Mouse (Mus musculus) lung, postnatal 0 days (tissue): Measurements from ENCODE around the gene Selenoi. TPM values are rescaled to one million over a fixed set of nuclear protein-coding genes. Genes with fewer than 3 reads are reported as not detected.

Experiments used
- ATAC-seq: fragments of 200-750 bp; cut with Nextera tagmentation; 2 replicates; pipeline ENCODE4 v1.8.0; 2017; ENCODE audit warnings: moderate library complexity
- DNase-seq: peaks from one replicate; pipeline ENCODE4 v3.0.0-alpha.2; 2016; ENCODE audit warnings: low spot score
- H3K27ac ChIP-seq: fragments of 300-500 bp; sonication (generic); 2 replicates; pipeline ENCODE4 v1.5.1; 2014; ENCODE audit warnings: antibody characterized with exemption, mild to moderate bottlenecking, low read length, mixed read lengths
- H3K27me3 ChIP-seq: fragments of 300-500 bp; sonication (generic); replicated peaks from 2 replicates; pipeline ENCODE4 v1.6.1; 2014; ENCODE audit warnings: low read length, mixed read lengths; ENCODE audit not compliant: insufficient read depth
- H3K36me3 ChIP-seq: fragments of 300-500 bp; sonication (generic); 2 replicates; pipeline ENCODE4 v1.6.1; 2014; ENCODE audit warnings: low read length, mixed read lengths; ENCODE audit not compliant: insufficient read depth
- H3K4me1 ChIP-seq: fragments of 300-500 bp; sonication (generic); 2 replicates; pipeline ENCODE4 v1.6.1; 2014; ENCODE audit warnings: antibody characterized with exemption, low read depth, low read length, mixed read lengths; ENCODE audit not compliant: insufficient read depth
- H3K4me2 ChIP-seq: fragments of 300-500 bp; sonication (generic); replicated peaks from 2 replicates; pipeline ENCODE4 v1.6.1; 2014; ENCODE audit warnings: low read depth, mild to moderate bottlenecking, low read length, moderate library complexity, mixed read lengths
- H3K4me3 ChIP-seq: fragments of 300-500 bp; sonication (generic); 2 replicates; pipeline ENCODE4 v1.5.1; 2014; ENCODE audit warnings: low read depth, low read length
- H3K9ac ChIP-seq: fragments of 300-500 bp; sonication (generic); replicated peaks from 2 replicates; pipeline ENCODE4 v1.6.1; 2014; ENCODE audit warnings: low read depth, mild to moderate bottlenecking
- H3K9me3 ChIP-seq: fragments of 300-500 bp; sonication (generic); 2 replicates; pipeline ENCODE4 v1.6.1; 2016; ENCODE audit warnings: low read length, mixed read lengths
- CTCF ChIP-seq: IDR thresholded peaks from 2 replicates; pipeline ENCODE4 v1.5.1; 2016; ENCODE audit warnings: antibody characterized with exemption, mild to moderate bottlenecking
- EP300 ChIP-seq: IDR thresholded peaks from 2 replicates; pipeline ENCODE4 v1.6.1; 2016; ENCODE audit warnings: antibody characterized with exemption, mild to moderate bottlenecking, control low read depth
- WGBS: fragments of 180-500 bp; shearing (Covaris S2); extraction: QIAGEN DNeasy Blood & Tissue Kit; methylation state at CpG from one replicate; pipeline ENCODE4 v1.1.7; 2014; 5-methylcytosine and 5-hydroxymethylcytosine counted together
- polyA plus RNA-seq: library from polyadenylated mRNA; unstranded; fragments of >200 nt; fragmentation: Nextera tagmentation; extraction: Ambion mirVana; gene quantifications from 2 replicates; pipeline ENCODE4 v1.2.1, GENCODE M21; 2015

The Selenoi gene
- polyA plus RNA-seq, 1 experiment from 2014 or later: 9.4 TPM

DNA sequence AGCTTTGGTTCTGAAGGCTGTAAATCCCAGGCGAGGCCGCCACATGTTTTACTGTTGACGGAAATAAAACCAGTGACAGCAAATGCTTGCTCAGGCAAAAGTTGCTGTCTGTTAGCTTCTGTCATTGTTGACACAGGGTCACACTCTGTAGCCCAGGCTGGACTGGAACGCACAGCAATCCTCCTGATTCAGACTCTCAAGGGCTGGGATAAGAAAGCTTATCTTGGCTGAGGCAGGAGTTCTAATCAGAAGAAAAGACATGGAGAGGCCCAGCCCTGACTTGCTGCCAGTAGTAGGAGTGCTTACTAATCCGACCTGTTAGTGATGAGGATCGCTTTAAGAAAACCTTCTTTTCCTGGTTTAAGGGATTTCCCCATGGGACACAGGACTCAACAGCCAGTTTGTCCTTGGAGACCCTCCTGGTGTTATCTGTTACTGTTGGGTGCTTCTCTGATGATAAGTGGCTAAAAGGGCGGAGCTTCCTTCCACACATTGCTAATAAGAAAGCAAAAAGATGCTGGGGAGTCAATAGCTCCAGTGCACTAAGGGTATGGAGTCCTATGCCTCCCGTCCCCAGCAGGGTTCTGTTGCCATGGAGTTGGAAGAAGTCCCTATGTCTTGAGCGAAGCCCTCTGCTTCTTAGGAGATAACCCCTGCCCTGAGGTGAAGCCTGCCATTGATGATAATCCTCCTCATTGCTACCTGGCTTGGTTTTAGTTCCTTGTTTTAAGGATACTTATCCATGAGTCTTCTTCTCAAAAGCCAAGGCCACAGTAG, 54.9 kb downstream of the Selenoi start:
- TF ChIP-seq CTCF (no peak), EP300 (no peak)
- H3K4me1 ChIP-seq: no peaks in the 10 kb centered on the region
- H3K27me3 ChIP-seq: no peaks in the 10 kb centered on the region
- WGBS: 67% methylated on average over 9 of the region's 9 CpGs
- H3K9me3 ChIP-seq: no peaks in the 10 kb centered on the region
- H3K27ac ChIP-seq: no peak overlapping the region
- DNase-seq (no peak), ATAC-seq (no peak)
- no peak overlapping the region for H3K9ac ChIP-seq
- H3K4me2 ChIP-seq: no peak overlapping the region
- no peak overlapping the region for H3K4me3 ChIP-seq
- H3K36me3 ChIP-seq: no peaks in the 10 kb centered on the region

Other genes with a start within 250 kb of the Selenoi start
- 0.25 and 2.1 TPM in 2 replicates for gene Il6, start 219.5 kb upstream of the Selenoi start, polyA plus RNA-seq
- gene Tyms, start 159.0 kb upstream of the Selenoi start, polyA plus RNA-seq: 37.3 and 38.9 TPM in 2 replicates
- gene Garem2, start 127.4 kb upstream of the Selenoi start, polyA plus RNA-seq: 0.04 and 0.05 TPM in 2 replicates
- gene 3110082J24Rik, start 126.5 kb upstream of the Selenoi start, polyA plus RNA-seq: not detected in 2 replicates
- 107 and 110 TPM in 2 replicates for gene Hadha, start 77.4 kb upstream of the Selenoi start, polyA plus RNA-seq
- 104 and 107 TPM in 2 replicates for gene Hadhb, start 77.3 kb upstream of the Selenoi start, polyA plus RNA-seq
- gene Adgrf3, start 26.9 kb upstream of the Selenoi start, polyA plus RNA-seq: 0.13 and 0.18 TPM in 2 replicates
- 6.5 and 8.4 TPM in 2 replicates for gene Drc1, start 48.8 kb downstream of the Selenoi start, polyA plus RNA-seq
- gene Otof, start 229.4 kb downstream of the Selenoi start, polyA plus RNA-seq: 0.10 and 0.12 TPM in 2 replicates
- gene 1700001C02Rik, start 233.5 kb downstream of the Selenoi start, polyA plus RNA-seq: 21.7 and 23.9 TPM in 2 replicates